Mouse (Mus musculus) 3T3-L1 (cell line): ENCODE measurements at regions not wholly inside any gene's neighbourhood (a gene's known extent, or its start where the extent isn't known, plus 50 kb on each side); places are given as distances from the start of the nearest gene placed in this dataset.

ENCODE experiments used
- DNase-seq: peaks from one replicate; pipeline ENCODE4 v3.0.0-alpha.2; 2015; ENCODE audit warnings: low read depth, low spot score

- DNase-seq: no peak
Observed at GRCm38 (mm10) chr8:113581098-113581497, 54.3 kb upstream of the Mon1b start.

GRCm38 (mm10) chr8:113581704-113582103 is 53.7 kb upstream of the Mon1b start:
- no peak for DNase-seq

GRCm38 (mm10) chr8:113582180-113582975 is 53.0 kb upstream of the Mon1b start:
- DNase-seq: peak; percentile 20

GRCm38 (mm10) chr8:113583801-113584200 is 51.6 kb upstream of the Mon1b start:
- no peak for DNase-seq
